Mouse (Mus musculus) kidney, adult 18-20 months (tissue): ENCODE results near the gene Cfap100.
A peak's percentile ranks its signal among the peaks of the same experiment; 100 is the strongest.

Source experiments
- DNase-seq: peaks from one replicate; pipeline ENCODE4 v3.0.0; 2021

Gene Cfap100

DNA sequence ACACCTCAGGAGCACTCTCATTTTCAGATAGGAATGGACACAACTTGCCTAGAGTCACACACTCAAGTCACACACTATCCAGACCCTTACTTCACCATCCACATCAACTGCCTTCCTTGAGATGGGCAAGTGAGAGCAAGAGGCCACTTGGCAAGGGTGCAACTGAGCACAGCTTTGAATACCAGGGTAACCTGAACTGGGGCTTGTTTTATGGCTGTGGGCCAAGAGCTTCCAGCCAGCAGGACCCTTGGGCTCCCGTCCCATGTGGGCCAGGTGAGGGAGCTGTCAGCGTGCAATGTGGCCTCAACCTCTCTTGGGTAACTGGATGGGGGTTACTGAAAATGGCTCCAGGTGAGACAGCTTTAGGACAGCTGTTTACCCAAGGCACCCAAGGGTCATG lies 28.8 kb upstream of the Cfap100 start:
- DNase-seq: peak; percentile 37

- DNase-seq: no peak
These were observed 25.2 kb upstream of the Cfap100 start for GRCm38 (mm10) chr6:90453751-90454150.

GRCm38 (mm10) chr6:90452603-90453002 lies 24.0 kb upstream of the Cfap100 start:
- DNase-seq: no peak

DNA sequence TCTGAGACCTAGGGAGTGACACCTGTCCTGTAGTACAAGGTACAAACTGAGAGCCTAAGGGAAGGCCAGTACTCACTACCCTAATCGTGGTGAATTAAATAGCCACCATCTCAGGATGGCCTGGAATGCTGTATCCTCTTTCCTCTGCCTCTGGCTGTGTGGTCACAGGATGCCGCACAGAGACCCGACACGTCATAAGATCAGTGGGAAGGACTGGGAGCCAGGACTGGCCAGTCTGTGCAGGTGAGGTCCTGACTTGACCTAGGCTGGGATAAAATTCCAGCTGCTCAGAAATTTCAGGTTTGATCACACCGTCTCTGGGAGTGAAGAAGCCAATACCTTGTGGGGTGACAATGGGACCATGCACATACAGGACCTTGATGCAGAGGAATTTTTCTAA lies 22.9 kb upstream of the Cfap100 start:
- peak; percentile 38 for DNase-seq

GRCm38 (mm10) chr6:90450697-90451096 lies 22.1 kb upstream of the Cfap100 start:
- peak; percentile 85 for DNase-seq

DNA sequence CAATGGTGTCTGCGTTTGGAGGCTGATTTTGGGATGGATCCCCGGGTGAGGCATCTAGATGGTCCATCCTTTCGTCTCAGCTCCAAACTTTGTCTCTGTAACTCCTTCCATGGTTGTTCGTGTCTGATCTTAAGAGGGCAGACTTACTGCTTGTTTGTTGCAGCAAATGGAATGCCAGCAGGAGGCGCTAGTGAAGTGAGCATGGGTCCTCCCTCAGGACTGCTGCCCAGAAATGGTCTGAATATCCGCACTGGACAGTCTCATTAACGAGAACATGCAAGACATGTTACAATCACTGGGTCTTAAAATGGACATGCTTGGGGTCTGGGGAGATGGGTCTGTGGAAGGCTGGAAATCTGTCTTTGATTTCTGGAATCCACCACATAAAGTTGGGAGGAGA lies 21.6 kb upstream of the Cfap100 start:
- DNase-seq: peak; percentile 92

GRCm38 (mm10) chr6:90446883-90447282 lies 18.3 kb upstream of the Cfap100 start:
- no peak for DNase-seq

DNA sequence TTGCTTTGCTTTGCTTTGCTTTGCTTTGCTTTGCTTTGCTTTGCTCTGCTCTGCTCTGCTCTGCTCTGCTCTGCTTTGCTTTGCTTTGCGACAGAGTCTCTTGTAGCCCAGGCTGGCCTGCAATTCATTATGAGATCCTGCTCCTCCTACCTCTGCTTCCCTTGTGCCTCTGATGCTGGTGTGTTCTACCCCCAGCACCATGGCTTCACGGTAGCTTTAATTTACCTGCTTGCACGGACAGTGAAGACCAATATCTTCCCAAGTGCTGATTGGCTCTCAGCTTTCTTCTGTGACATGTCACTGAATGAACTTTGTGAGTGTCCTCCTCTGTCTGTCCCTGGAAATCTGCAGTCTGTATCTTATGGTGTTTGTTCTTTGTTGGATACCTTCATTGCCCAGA lies 8.4 kb upstream of the Cfap100 start:
- DNase-seq: no peak

DNA sequence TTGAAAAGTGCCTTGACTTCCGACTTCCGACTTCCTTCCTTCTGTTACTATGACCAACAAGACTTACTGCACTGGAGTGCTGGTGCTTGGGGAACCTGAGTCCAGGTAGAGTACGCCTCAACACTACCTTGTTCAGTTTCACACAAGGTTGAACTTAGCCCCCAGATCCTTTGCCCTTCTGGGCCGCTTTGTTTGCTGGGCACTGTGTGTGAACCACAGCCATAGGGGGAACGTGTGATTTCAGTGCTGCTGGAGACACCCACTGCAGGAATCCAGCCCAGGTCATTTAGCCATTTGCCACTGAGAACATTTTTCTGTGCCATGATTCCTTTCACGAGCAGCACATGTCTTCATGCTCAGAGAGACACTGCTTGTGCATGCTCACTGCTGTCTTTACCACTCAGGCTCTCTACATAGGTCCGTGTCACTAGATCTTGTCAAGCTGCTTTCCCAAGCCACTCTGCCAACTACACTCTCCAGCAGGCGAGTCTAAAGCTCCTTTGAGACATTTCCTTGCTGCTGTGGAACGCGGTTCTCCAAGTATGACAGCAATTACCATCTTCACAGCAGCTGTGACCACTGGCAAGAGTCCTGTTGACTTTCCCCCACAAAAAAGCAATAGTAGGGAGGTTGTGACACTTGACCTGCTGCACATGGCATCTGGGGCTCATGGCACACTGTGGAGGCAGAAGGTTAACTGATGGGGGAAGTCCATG lies 7.8 kb upstream of the Cfap100 start:
- DNase-seq: no peak

- peak; percentile 93 for DNase-seq
These were observed 6.6 kb upstream of the Cfap100 start for GRCm38 (mm10) chr6:90435195-90435618.

- DNase-seq: no peak
These were observed 6.1 kb upstream of the Cfap100 start for GRCm38 (mm10) chr6:90434687-90435086.

DNA sequence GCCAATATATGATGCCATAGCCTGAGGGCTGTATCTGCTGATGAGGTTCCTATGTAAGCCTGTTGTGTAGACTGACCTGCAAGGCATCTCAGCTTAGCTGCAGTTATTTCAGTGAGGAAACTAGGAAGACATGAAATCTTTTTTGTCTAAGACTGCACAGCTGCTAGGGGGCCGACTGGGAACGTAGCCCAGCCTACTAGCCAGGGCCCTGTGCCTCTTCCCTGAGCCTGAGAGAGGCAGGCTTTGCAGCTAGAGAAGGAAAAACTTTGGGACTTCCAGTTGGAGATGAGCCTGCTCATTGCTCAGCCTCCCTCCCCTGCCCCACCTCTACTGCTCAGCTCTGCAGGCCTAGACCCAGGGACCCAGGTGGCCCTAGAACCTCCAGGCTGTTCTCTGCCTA lies 2.9 kb upstream of the Cfap100 start:
- no peak for DNase-seq

DNA sequence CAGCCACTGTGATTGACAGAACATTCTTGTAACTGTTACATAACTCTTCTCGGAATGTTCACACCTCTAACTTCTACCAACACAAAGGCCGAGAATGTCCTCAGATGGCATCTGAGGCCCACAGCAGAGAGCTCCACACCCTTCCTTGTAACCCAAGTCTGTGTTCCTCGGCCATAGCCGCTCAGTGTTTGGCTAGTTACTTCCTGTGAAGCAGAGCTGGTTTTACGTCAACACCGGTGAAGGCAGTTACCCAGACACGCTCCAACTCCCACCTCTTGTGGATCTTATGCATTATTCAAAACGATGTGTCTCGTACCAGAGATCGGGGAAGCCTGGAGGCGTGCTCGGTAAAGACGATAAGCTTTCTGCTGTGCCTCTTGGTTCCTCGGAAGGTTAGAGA lies 1.3 kb upstream of the Cfap100 start:
- DNase-seq: peak; percentile 20

DNA sequence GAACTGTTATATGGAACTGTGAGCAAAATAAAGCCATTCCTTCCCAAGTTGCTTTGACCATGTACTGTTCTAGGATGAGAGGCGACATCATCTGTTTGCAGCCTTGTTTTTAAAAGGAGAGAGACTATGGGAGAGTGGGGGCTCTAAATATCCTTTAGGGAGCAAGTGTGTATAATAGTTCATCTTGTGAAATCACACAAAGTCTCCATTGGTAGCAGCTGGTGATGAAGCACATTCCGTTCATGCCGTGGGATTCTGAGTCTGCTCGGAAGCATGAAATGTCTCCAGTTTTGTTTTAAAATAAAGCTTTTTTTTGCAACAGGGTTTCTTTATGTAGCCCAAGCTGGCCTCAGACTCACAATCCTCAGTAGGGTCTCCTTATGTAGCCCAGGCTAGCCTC lies 2.6 kb downstream of the Cfap100 start:
- DNase-seq: no peak

DNA sequence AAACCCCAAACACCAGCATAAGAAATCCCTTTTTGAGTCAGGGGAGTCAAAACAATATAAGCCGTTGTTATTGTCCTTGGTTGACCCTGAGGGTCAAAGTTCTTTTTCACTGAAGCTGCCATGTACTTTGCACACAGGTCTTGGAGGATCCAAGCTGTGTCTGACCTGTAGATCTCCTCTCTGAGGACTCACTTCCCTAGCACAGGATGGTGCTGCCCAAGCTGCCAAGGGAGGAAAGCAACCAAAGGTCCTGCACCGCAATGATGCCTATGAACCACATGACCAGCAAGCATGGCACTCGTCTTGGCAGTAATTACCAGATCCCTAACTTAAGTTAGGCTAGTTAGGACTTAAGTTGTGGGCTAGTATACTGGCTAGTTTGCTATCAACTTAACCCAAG lies 3.2 kb downstream of the Cfap100 start:
- DNase-seq: no peak

GRCm38 (mm10) chr6:90422565-90422964 lies 6.0 kb downstream of the Cfap100 start:
- DNase-seq: peak; percentile 84

DNA sequence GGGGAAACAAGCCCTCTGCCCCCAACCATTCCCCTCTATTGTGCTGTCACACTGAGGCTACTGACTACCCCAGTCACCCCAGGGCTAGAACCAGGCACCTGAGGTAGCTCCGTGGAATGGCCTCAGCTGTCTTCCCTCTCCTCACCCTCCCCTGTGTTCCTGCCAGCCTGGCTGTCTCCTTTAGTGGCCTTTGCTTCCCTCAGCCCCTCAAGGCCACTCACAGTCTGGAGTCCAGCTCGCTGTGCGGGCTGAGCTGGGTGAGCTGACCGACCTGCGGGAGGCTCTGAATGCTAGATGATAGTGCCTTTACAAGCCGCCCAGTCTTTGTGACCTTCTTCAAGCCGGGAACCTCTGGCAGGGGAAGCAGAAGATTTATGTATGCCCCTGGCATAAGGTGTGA lies 16.7 kb downstream of the Cfap100 start:
- DNase-seq: no peak

DNA sequence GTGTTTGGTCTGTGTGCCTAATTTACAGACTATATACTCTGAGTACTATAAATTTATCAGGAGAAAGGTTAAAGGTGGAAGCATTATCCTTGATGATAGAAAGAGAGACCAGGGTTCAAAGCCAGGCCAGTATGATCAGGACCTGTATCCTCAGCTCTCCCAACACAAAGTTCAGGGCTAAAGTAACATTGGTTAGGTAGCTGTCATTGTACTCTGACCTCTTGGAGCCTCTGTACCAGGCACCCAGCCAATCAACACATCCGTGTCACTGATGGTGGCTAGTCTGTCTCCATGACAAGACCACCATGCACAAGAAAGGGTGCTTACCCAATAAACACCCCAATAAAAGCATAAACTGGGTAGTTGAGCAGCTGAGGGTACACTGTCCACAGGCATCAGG lies 17.6 kb downstream of the Cfap100 start:
- DNase-seq: no peak

DNA sequence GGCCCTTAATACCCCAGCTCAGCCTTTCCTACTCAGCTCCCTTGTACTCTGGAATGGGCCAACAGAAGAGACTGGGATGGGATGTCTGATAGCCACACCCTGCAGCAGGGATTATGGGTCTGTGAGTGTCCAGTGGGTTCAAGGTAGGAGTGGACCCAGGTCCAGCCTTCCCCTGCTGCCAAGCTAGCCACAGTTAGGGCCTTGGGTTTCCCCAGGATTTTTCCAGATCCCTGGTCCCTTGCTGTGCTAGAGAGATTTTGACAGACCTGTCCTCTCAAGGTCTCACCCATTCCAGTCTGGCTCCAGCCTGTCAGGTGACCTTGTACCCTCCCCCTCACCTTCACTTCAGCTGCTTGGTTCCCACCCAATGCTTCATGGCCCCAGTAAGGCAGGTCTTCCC lies 20.0 kb downstream of the Cfap100 start:
- no peak for DNase-seq

GRCm38 (mm10) chr6:90397291-90397690 lies 31.3 kb downstream of the Cfap100 start:
- DNase-seq: no peak

GRCm38 (mm10) chr6:90395751-90396150 lies 32.8 kb downstream of the Cfap100 start:
- DNase-seq: no peak

- DNase-seq: no peak
These were observed 34.6 kb downstream of the Cfap100 start for GRCm38 (mm10) chr6:90393948-90394347.

DNA sequence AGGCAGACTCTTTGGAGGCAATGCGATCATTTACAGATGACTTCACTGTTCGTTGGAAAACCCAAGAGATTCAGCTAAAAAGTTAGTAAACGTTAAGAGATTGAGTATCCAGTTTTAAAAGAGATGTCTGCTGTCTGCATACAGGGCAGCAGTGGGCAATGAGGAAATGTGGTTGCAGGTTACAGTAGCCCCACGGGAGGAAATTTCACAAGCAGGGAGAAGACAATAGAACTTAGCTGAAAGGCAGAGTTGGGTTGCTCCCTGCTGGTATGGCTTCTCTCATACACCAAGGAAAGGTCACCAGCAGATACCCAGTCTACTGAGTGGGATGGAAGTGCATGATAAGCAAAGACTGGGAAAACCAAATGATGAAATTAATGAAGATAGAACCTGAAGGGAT lies 38.0 kb downstream of the Cfap100 start:
- no peak for DNase-seq

GRCm38 (mm10) chr6:90381465-90381864 lies 47.1 kb downstream of the Cfap100 start:
- DNase-seq: no peak

DNA sequence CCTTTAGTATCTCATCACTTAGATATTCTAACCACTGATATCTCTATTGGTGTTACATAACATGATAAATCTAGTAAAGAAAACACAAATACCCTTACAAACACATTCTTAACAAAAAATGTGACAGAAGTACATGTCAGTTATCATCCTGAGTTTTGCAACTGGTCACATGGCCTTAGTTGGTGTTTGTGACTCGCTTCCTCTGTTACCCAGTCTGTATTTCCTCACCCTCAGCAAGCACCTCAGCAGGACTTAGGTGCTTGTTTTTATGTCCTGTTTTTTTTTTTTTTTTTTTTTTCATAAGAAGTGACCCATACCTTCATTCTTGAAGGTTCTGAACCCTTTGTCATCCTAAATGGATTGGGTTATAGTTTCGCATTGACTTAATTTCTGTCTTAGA lies 50.9 kb downstream of the Cfap100 start:
- no peak for DNase-seq
